Mouse (Mus musculus): ENCODE data around the gene Nrl. TPM values are rescaled to one million over a fixed set of nuclear protein-coding genes. Genes with fewer than 3 reads are reported as not detected.

The Nrl gene
- total and polyA plus RNA-seq, 3 experiments: 0.13 to 0.86 TPM; not detected in 1

DNA sequence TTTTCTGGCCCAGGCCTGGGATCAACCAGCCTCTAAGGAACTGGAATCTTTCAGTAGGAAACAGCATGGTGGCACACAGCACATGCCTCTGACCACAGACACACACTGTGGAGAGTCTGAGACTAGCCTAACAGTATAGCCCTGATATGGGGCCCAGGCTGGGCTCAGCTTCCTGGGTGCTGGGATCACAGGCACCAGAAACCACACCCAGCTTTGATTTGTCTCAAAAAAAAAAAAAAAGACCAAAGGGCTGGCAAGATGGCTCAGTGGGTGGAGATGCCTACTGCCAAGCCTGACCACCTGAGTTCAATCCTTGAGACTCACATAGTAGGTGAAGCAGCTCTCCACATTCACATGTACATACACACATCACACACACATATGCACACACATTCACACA, 29.9 kb upstream of the Nrl start:
- Histone ChIP-seq H3K4me1 (ENCODE audit: control insufficient read depth in 1 of 2, insufficient read depth in 2 of 2) (peaks cover 2 to 22% of the 10 kb centered on the region in 2 experiments; a peak in 3 of 4 replicates), H3K9ac (ENCODE audit: insufficient read depth, low read depth) (no peak overlapping the region), H3K36me3 (replicated peaks in 1 of 2; ENCODE audit: control insufficient read depth in 1 of 2, insufficient read depth in 1 of 2, low read length in 1 of 2) (peaks cover 4 to 17% of the 10 kb centered on the region in 2 experiments), H3K9me3 (replicated peaks; ENCODE audit: low read length) (no peaks in the 10 kb centered on the region), H3K4me2 (ENCODE audit: insufficient read depth, low read depth, poor library complexity, severe bottlenecking) (no peak overlapping the region), H3K27ac (ENCODE audit: insufficient read depth, low read depth) (no peak overlapping the region), H3K4me3 (replicated peaks in 1 of 3; ENCODE audit: low read depth in 2 of 3, low read length in 2 of 3, poor library complexity in 1 of 3) (no peak overlapping the region), H3K79me2 (replicated peaks; ENCODE audit: control insufficient read depth, extremely low read depth, insufficient read depth, poor library complexity, severe bottlenecking) (peaks cover 3% of the 10 kb centered on the region; the same call in 1 of the 2 replicates), H3K27me3 (replicated peaks) (no peaks in the 10 kb centered on the region)
- dilution Hi-C loops (cut with MboI; ENCODE audit: extremely low pct_ligation_motif_present, extremely low pct_unique_long_range_greater_than_20kb, low sequenced_read_pairs) (no loop called here), in situ Hi-C loops (cut with MboI; ENCODE audit: low pct_ligation_motif_present, low pct_unique_long_range_greater_than_20kb, low sequenced_read_pairs) (no loop called here)
- peak; percentile 21; the same call in 1 of the 2 replicates for TF ChIP-seq ZNF384 (IDR thresholded peaks at IDR 0.05; ENCODE audit: low read depth, low read length)
- no peak for TF ChIP-seq TCF12 (IDR thresholded peaks at IDR 0.05; ENCODE audit: low read depth, low read length)
- DNase-seq (ENCODE audit: extremely low read depth): no peak

DNA sequence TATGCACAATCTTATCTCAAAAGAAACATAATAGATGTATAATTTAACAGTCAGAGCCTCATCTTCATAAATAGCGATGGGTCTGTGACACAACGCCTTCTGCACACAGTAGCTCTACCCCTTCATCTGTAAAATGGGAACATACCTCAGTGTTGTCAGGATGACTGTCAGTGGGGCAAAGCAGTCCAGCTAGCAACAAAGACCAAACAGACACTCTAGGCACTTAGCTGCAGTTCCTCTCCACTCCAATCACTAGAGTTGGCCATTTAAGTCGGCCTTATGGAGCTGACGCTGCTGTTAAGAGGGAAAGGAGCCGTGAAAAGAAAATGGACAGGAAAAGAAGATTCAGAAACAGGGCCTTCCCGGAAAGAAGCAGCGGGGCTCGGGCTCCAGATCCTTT, 27.0 kb upstream of the Nrl start:
- H3K9ac ChIP-seq (ENCODE audit: insufficient read depth, low read depth): no peak overlapping the region
- H3K4me1 ChIP-seq (ENCODE audit: control insufficient read depth in 1 of 2, insufficient read depth in 2 of 2): peaks cover 0 to 9% of the 10 kb centered on the region in 2 experiments; a peak in 2 of 4 replicates
- no peak overlapping the region for H3K27ac ChIP-seq (ENCODE audit: insufficient read depth, low read depth)
- no peaks in the 10 kb centered on the region for H3K79me2 ChIP-seq (replicated peaks; ENCODE audit: control insufficient read depth, extremely low read depth, insufficient read depth, poor library complexity, severe bottlenecking)
- no peak overlapping the region for H3K4me3 ChIP-seq (replicated peaks in 1 of 3; ENCODE audit: low read depth in 2 of 3, low read length in 2 of 3, poor library complexity in 1 of 3)
- no peak for DNase-seq (ENCODE audit: extremely low read depth)
- TF ChIP-seq MXI1 (IDR thresholded peaks at IDR 0.05; ENCODE audit: low read depth, low read length): no peak
- no peak for TF ChIP-seq POLR2A (IDR thresholded peaks at IDR 0.05; ENCODE audit: low read depth, low read length)
- no peak for TF ChIP-seq SMC3 (IDR thresholded peaks at IDR 0.05; ENCODE audit: low read depth, low read length)
- TF ChIP-seq CTCF (conservative IDR thresholded peaks at IDR 0.05 in 1 of 2, IDR thresholded peaks at IDR 0.05 in 1 of 2; ENCODE audit: low read depth in 2 of 2, low read length in 2 of 2): no peak
- TF ChIP-seq RCOR1 (conservative IDR thresholded peaks at IDR 0.05; ENCODE audit: low read depth, low read length): no peak
- no peak for TF ChIP-seq CHD1 (IDR thresholded peaks at IDR 0.05; ENCODE audit: low read depth, low read length)
- no peak for TF ChIP-seq ETS1 (conservative IDR thresholded peaks at IDR 0.05; ENCODE audit: low read depth, low read length)
- TF ChIP-seq TBP (conservative IDR thresholded peaks at IDR 0.05; ENCODE audit: low read depth, low read length): no peak
- no peak for TF ChIP-seq UBTF (IDR thresholded peaks at IDR 0.05; ENCODE audit: low read depth, low read length)
- no peak for TF ChIP-seq JUND (conservative IDR thresholded peaks at IDR 0.05; ENCODE audit: low read depth, low read length)
- TF ChIP-seq SIN3A (IDR thresholded peaks at IDR 0.05; ENCODE audit: low read length): no peak
- no peak for TF ChIP-seq BHLHE40 (IDR thresholded peaks at IDR 0.05; ENCODE audit: low read depth, low read length)
- TF ChIP-seq KAT2A (IDR thresholded peaks at IDR 0.05; ENCODE audit: insufficient replicate concordance, low read length): no peak
- dilution Hi-C loops (cut with MboI; ENCODE audit: extremely low pct_ligation_motif_present, extremely low pct_unique_long_range_greater_than_20kb, low sequenced_read_pairs): no loop called here
- H3K9me3 ChIP-seq (replicated peaks; ENCODE audit: low read length): no peaks in the 10 kb centered on the region
- in situ Hi-C loops (cut with MboI; ENCODE audit: low pct_ligation_motif_present, low pct_unique_long_range_greater_than_20kb, low sequenced_read_pairs): no loop called here
- no peak overlapping the region for H3K4me2 ChIP-seq (ENCODE audit: insufficient read depth, low read depth, poor library complexity, severe bottlenecking)
- peaks cover 29 to 46% of the 10 kb centered on the region in 2 experiments for H3K36me3 ChIP-seq (replicated peaks in 1 of 2; ENCODE audit: control insufficient read depth in 1 of 2, insufficient read depth in 1 of 2, low read length in 1 of 2)
- H3K27me3 ChIP-seq (replicated peaks): no peaks in the 10 kb centered on the region

GRCm38 (mm10) chr14:55551347-55551746, 26.6 kb upstream of the Nrl start:
- in situ Hi-C loops (cut with MboI; ENCODE audit: low pct_ligation_motif_present, low pct_unique_long_range_greater_than_20kb, low sequenced_read_pairs): no loop called here
- Histone ChIP-seq H3K4me1 (ENCODE audit: control insufficient read depth in 1 of 2, insufficient read depth in 2 of 2) (peaks cover 0 to 7% of the 10 kb centered on the region in 2 experiments; a peak in 2 of 4 replicates), H3K9me3 (replicated peaks; ENCODE audit: low read length) (no peaks in the 10 kb centered on the region), H3K36me3 (replicated peaks in 1 of 2; ENCODE audit: control insufficient read depth in 1 of 2, insufficient read depth in 1 of 2, low read length in 1 of 2) (peaks cover 32 to 50% of the 10 kb centered on the region in 2 experiments), H3K4me2 (ENCODE audit: insufficient read depth, low read depth, poor library complexity, severe bottlenecking) (no peak overlapping the region), H3K4me3 (replicated peaks in 1 of 3; ENCODE audit: low read depth in 2 of 3, low read length in 2 of 3, poor library complexity in 1 of 3) (no peak overlapping the region), H3K27ac (ENCODE audit: insufficient read depth, low read depth) (no peak overlapping the region), H3K79me2 (replicated peaks; ENCODE audit: control insufficient read depth, extremely low read depth, insufficient read depth, poor library complexity, severe bottlenecking) (no peaks in the 10 kb centered on the region), H3K9ac (ENCODE audit: insufficient read depth, low read depth) (no peak overlapping the region), H3K27me3 (replicated peaks) (no peaks in the 10 kb centered on the region)
- dilution Hi-C loops (cut with MboI; ENCODE audit: extremely low pct_ligation_motif_present, extremely low pct_unique_long_range_greater_than_20kb, low sequenced_read_pairs): no loop called here
- TF ChIP-seq RCOR1 (conservative IDR thresholded peaks at IDR 0.05; ENCODE audit: low read depth, low read length) (no peak), MYC (IDR thresholded peaks at IDR 0.05; ENCODE audit: low read depth, low read length) (no peak), RAD21 (IDR thresholded peaks at IDR 0.05; ENCODE audit: low read depth, low read length) (no peak)
- DNase-seq (ENCODE audit: extremely low read depth): no peak
